Mouse (Mus musculus): ENCODE results near the gene Cdh23. TPM values are rescaled to one million over a fixed set of nuclear protein-coding genes. Genes with fewer than 3 reads are reported as not detected.

Gene Cdh23
- polyA plus RNA-seq, 1 experiment, result 2.1 TPM

DNA sequence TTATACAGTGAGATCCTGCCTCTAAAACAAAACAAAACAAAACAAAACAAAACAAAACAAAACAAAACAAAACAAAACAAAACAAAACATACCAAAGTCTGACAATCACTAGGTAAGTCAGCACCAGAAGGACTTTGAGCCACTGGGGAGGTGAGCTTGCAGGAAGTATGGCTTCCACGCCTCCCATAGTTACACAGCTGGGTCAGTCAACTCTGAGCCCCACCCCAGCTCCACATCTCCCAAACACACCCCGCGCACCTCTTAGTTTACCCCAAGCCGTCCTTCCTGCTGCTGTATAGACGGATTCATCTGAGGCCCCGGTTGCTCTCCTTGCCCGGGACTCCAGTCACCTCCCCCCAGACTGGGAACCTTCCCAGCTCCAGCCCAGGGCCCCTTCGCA lies 241.1 kb downstream of the Cdh23 start:
- TF ChIP-seq TCF3 (IDR thresholded peaks at IDR 0.05; ENCODE audit: insufficient read length, low read depth) (no peak), E2F4 (IDR thresholded peaks at IDR 0.05; ENCODE audit: insufficient read depth) (no peak), MAX (IDR thresholded peaks at IDR 0.05; ENCODE audit: low read depth) (no peak), SRF (IDR thresholded peaks at IDR 0.05; ENCODE audit: control insufficient read depth, insufficient read length, low read depth) (no peak), POLR2A (IDR thresholded peaks at IDR 0.05; ENCODE audit: insufficient read length, low read depth) (no peak), TCF12 (IDR thresholded peaks at IDR 0.05; ENCODE audit: insufficient read depth, poor library complexity, severe bottlenecking) (no peak), POLR2AphosphoS2 (IDR thresholded peaks at IDR 0.05; ENCODE audit: insufficient read length, low read depth) (no peak)
- no peak overlapping the region for H3K4me2 ChIP-seq (ENCODE audit: low read depth)

DNA sequence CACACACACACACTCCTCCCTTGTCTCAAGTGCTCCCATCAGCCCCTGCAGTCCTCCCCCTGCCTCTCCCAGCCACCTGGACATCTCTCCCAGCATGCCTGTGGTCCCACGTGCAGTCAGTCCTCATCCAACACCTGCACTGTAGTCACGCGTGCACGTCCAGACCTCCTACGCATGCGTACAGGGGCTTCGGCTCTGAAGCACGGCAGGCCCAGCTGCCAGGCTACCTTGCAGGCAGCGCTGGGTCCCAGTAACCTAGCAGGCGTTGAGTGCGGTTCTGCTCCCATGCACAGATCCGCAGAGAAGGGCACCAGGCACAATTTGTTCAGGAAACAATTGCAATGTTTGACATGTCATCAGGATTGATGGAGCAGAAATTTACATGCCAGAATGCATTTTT lies 249.1 kb downstream of the Cdh23 start:
- H3K4me2 ChIP-seq (ENCODE audit: low read depth), result no peak overlapping the region
- H3ac ChIP-seq (ENCODE audit: control insufficient read depth, insufficient read length), result no peak overlapping the region
- H3K36me3 ChIP-seq (ENCODE audit: control insufficient read depth, insufficient read depth), result no peaks in the 10 kb centered on the region
- no peaks in the 10 kb centered on the region for H3K79me2 ChIP-seq (ENCODE audit: control insufficient read depth, insufficient read depth)
- TF ChIP-seq MYOD1 (IDR thresholded peaks at IDR 0.05; ENCODE audit: control insufficient read depth in 1 of 3, insufficient read length in 2 of 3, low read depth in 2 of 3) (no peak), SRF (IDR thresholded peaks at IDR 0.05; ENCODE audit: control insufficient read depth, insufficient read length, low read depth) (no peak), POLR2A (IDR thresholded peaks at IDR 0.05; ENCODE audit: insufficient read length, low read depth) (no peak), POLR2AphosphoS2 (IDR thresholded peaks at IDR 0.05; ENCODE audit: insufficient read length, low read depth) (no peak), MAX (IDR thresholded peaks at IDR 0.05; ENCODE audit: low read depth) (no peak), CEBPB (IDR thresholded peaks at IDR 0.05; ENCODE audit: insufficient read depth, poor library complexity, severe bottlenecking) (no peak), TCF3 (IDR thresholded peaks at IDR 0.05; ENCODE audit: insufficient read length, low read depth) (no peak), REST (IDR thresholded peaks at IDR 0.05; ENCODE audit: insufficient read depth, insufficient read length) (no peak), USF1 (IDR thresholded peaks at IDR 0.05; ENCODE audit: low read depth) (no peak), MYOG (IDR thresholded peaks at IDR 0.05; ENCODE audit: control insufficient read depth in 1 of 3, insufficient read depth in 1 of 3, insufficient read length in 2 of 3, low read depth in 2 of 3) (no peak), TCF12 (IDR thresholded peaks at IDR 0.05; ENCODE audit: insufficient read depth, poor library complexity, severe bottlenecking) (no peak), E2F4 (IDR thresholded peaks at IDR 0.05; ENCODE audit: insufficient read depth) (no peak)
- no peak overlapping the region for H3K4me3 ChIP-seq
- peaks cover 30% of the 10 kb centered on the region for H3K27me3 ChIP-seq (ENCODE audit: control insufficient read depth, insufficient read depth, insufficient read length)

More for the DNA sequence above, 241.1 kb downstream of the Cdh23 start:
- no peaks in the 10 kb centered on the region for H3K36me3 ChIP-seq (ENCODE audit: control insufficient read depth, insufficient read depth)
- H3K4me3 ChIP-seq, result no peak overlapping the region
- H3K79me2 ChIP-seq (ENCODE audit: control insufficient read depth, insufficient read depth), result no peaks in the 10 kb centered on the region
- H3K27me3 ChIP-seq (ENCODE audit: control insufficient read depth, insufficient read depth, insufficient read length), result peaks cover 15% of the 10 kb centered on the region
- no peak overlapping the region for H3ac ChIP-seq (ENCODE audit: control insufficient read depth, insufficient read length)

DNA sequence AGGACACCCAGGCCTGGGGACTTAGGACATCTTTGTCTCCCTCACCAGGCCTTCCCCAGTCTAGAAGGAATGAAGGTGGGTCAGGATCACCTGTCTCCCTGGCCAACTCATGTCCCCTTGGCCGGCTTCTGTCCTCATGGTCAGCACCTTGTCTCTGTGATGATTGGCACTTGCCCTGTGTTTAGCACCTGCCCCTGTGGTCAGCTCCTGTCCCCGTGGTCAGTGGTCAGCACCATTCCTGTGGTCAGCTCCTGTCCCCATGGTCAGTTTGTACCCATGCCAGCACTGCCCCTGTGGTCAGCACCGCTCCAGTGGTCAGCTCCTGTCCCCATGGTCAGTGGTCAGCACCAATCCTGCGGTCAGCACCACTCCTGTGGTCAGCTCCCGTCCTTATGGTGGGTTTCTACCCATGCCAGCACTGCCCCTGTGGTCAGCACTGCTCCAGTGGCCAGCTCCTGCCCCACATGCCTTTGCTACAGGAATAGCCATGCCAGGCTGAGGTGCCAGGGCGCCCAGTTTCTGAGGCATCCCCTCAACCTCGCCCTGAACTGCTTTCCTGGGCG lies 251.2 kb downstream of the Cdh23 start:
- Histone ChIP-seq H3K36me3 (ENCODE audit: control insufficient read depth, insufficient read depth) (no peaks in the 10 kb centered on the region), H3K27me3 (ENCODE audit: control insufficient read depth, insufficient read depth, insufficient read length) (peaks cover 26% of the 10 kb centered on the region), H3ac (ENCODE audit: control insufficient read depth, insufficient read length) (no peak overlapping the region), H3K4me2 (ENCODE audit: low read depth) (no peak overlapping the region), H3K4me3 (no peak overlapping the region), H3K79me2 (ENCODE audit: control insufficient read depth, insufficient read depth) (no peaks in the 10 kb centered on the region)
- TF ChIP-seq E2F4 (IDR thresholded peaks at IDR 0.05; ENCODE audit: insufficient read depth) (no peak), POLR2A (IDR thresholded peaks at IDR 0.05; ENCODE audit: insufficient read length, low read depth) (no peak), MYOD1 (IDR thresholded peaks at IDR 0.05; ENCODE audit: control insufficient read depth in 1 of 3, insufficient read length in 2 of 3, low read depth in 2 of 3) (peak in 2 of 3 experiments; percentile 59 to 67), TCF3 (IDR thresholded peaks at IDR 0.05; ENCODE audit: insufficient read length, low read depth) (no peak), REST (IDR thresholded peaks at IDR 0.05; ENCODE audit: insufficient read depth, insufficient read length) (peak; percentile 79), POLR2AphosphoS2 (IDR thresholded peaks at IDR 0.05; ENCODE audit: insufficient read length, low read depth) (no peak), MYOG (IDR thresholded peaks at IDR 0.05; ENCODE audit: control insufficient read depth in 1 of 3, insufficient read depth in 1 of 3, insufficient read length in 2 of 3, low read depth in 2 of 3) (peak in 1 of 3 experiments; percentile 23), MAX (IDR thresholded peaks at IDR 0.05; ENCODE audit: low read depth) (no peak), USF1 (IDR thresholded peaks at IDR 0.05; ENCODE audit: low read depth) (no peak), CEBPB (IDR thresholded peaks at IDR 0.05; ENCODE audit: insufficient read depth, poor library complexity, severe bottlenecking) (no peak), TCF12 (IDR thresholded peaks at IDR 0.05; ENCODE audit: insufficient read depth, poor library complexity, severe bottlenecking) (no peak), SRF (IDR thresholded peaks at IDR 0.05; ENCODE audit: control insufficient read depth, insufficient read length, low read depth) (no peak)

DNA sequence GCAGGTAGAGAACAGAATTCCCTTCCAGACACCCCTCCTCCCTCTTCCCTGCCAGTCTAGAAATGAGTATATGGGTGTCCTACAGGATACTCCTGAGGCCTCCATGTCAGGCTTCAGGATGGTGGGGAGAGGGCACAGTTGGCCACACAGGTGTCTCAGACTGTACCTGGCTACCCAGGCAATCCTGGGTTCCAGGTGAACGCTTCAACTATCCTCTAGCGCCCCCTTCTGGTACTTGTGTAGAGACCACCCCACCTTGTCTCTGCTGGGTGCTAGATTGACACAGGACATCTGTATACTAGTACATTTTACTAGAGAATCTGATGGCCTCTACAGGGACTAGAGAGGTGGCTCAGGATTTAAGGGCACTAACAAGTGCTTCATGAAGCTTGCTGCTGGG lies 253.2 kb downstream of the Cdh23 start:
- no peaks in the 10 kb centered on the region for H3K36me3 ChIP-seq (ENCODE audit: control insufficient read depth, insufficient read depth)
- no peaks in the 10 kb centered on the region for H3K79me2 ChIP-seq (ENCODE audit: control insufficient read depth, insufficient read depth)

More for the DNA sequence above, 253.2 kb downstream of the Cdh23 start:
- Histone ChIP-seq H3K4me2 (ENCODE audit: low read depth) (no peak overlapping the region), H3K27me3 (ENCODE audit: control insufficient read depth, insufficient read depth, insufficient read length) (peaks cover 20% of the 10 kb centered on the region), H3K4me3 (no peak overlapping the region), H3ac (ENCODE audit: control insufficient read depth, insufficient read length) (no peak overlapping the region)
- TF ChIP-seq TCF12 (IDR thresholded peaks at IDR 0.05; ENCODE audit: insufficient read depth, poor library complexity, severe bottlenecking) (no peak), E2F4 (IDR thresholded peaks at IDR 0.05; ENCODE audit: insufficient read depth) (no peak), MYOD1 (IDR thresholded peaks at IDR 0.05; ENCODE audit: control insufficient read depth in 1 of 3, insufficient read length in 2 of 3, low read depth in 2 of 3) (no peak), REST (IDR thresholded peaks at IDR 0.05; ENCODE audit: insufficient read depth, insufficient read length) (no peak), USF1 (IDR thresholded peaks at IDR 0.05; ENCODE audit: low read depth) (no peak), MYOG (IDR thresholded peaks at IDR 0.05; ENCODE audit: control insufficient read depth in 1 of 3, insufficient read depth in 1 of 3, insufficient read length in 2 of 3, low read depth in 2 of 3) (no peak), TCF3 (IDR thresholded peaks at IDR 0.05; ENCODE audit: insufficient read length, low read depth) (no peak), POLR2A (IDR thresholded peaks at IDR 0.05; ENCODE audit: insufficient read length, low read depth) (no peak), MAX (IDR thresholded peaks at IDR 0.05; ENCODE audit: low read depth) (no peak), POLR2AphosphoS2 (IDR thresholded peaks at IDR 0.05; ENCODE audit: insufficient read length, low read depth) (no peak), CEBPB (IDR thresholded peaks at IDR 0.05; ENCODE audit: insufficient read depth, poor library complexity, severe bottlenecking) (no peak), SRF (IDR thresholded peaks at IDR 0.05; ENCODE audit: control insufficient read depth, insufficient read length, low read depth) (no peak)

Measured in myocyte (in vitro differentiated cells).